Mouse (Mus musculus): ENCODE data around the gene Hist1h3c.
"Not testable (repeated sequence)": the region's sequence is repeated elsewhere in the genome, so short reads cannot be mapped to it uniquely, and the experiment has no call there.

Hist1h3c gene

GRCm38 (mm10) chr13:23757211-23757773, 11.9 kb upstream of the Hist1h3c start:
- no peak for DNase-seq

GRCm38 (mm10) chr13:23756790-23757189, 11.4 kb upstream of the Hist1h3c start, which contains the start of gene Hist1h4b:
Gene Hist1h4b (plus strand): TSS chr13:23757013.
- DNase-seq = peak; percentile 85 to 92

GRCm38 (mm10) chr13:23755000-23755399, 9.6 kb upstream of the Hist1h3c start:
- DNase-seq = no peak

GRCm38 (mm10) chr13:23753314-23754078, 8.1 kb upstream of the Hist1h3c start:
- DNase-seq = no peak

- no peak for DNase-seq
Measured at GRCm38 (mm10) chr13:23752742-23753172, 7.4 kb upstream of the Hist1h3c start.

- peak; percentile 72 to 77 for DNase-seq
Measured at GRCm38 (mm10) chr13:23752067-23752741, 6.8 kb upstream of the Hist1h3c start, which contains the start of gene Hist1h3b. Gene Hist1h3b (plus strand): TSS chr13:23752267.

- no peak for DNase-seq
Measured at GRCm38 (mm10) chr13:23751478-23751956, 6.1 kb upstream of the Hist1h3c start.

- not testable (repeated sequence) for DNase-seq
Measured at GRCm38 (mm10) chr13:23750839-23751477, 5.6 kb upstream of the Hist1h3c start, which contains the start of gene Hist1h2ab. Gene Hist1h2ab (plus strand): TSS chr13:23751126.

- DNase-seq = no peak
Measured at GRCm38 (mm10) chr13:23749563-23750121, 4.2 kb upstream of the Hist1h3c start.

GRCm38 (mm10) chr13:23747892-23748288, 2.5 kb upstream of the Hist1h3c start:
- DNase-seq = no peak

- no peak for DNase-seq
Measured at GRCm38 (mm10) chr13:23747081-23747891, 1.9 kb upstream of the Hist1h3c start.

- peak; percentile 56 to 66 for DNase-seq
Measured at GRCm38 (mm10) chr13:23746201-23747080, 1.0 kb upstream of the Hist1h3c start, which contains the start of gene Hist1h2bb. Gene Hist1h2bb (plus strand): TSS chr13:23746734.

- no peak for DNase-seq
Measured at GRCm38 (mm10) chr13:23744421-23745380, 701 bp downstream of the Hist1h3c start.

- no peak for DNase-seq
Measured at GRCm38 (mm10) chr13:23743963-23744362, 1.4 kb downstream of the Hist1h3c start.

- no peak for DNase-seq
Measured at GRCm38 (mm10) chr13:23743215-23743614, 2.2 kb downstream of the Hist1h3c start.

- no peak for DNase-seq
Measured at GRCm38 (mm10) chr13:23742007-23742406, 3.4 kb downstream of the Hist1h3c start.

GRCm38 (mm10) chr13:23740910-23741309, 4.5 kb downstream of the Hist1h3c start:
- DNase-seq = no peak

GRCm38 (mm10) chr13:23740256-23740840, 5.1 kb downstream of the Hist1h3c start:
- DNase-seq = no peak

GRCm38 (mm10) chr13:23739922-23740252, 5.5 kb downstream of the Hist1h3c start:
- DNase-seq = no peak
